Mouse (Mus musculus): Measurements from ENCODE around the gene Blzf1. TPM values are rescaled to one million over a fixed set of nuclear protein-coding genes. Genes with fewer than 3 reads are reported as not detected.

The Blzf1 gene
- polyA plus RNA-seq, 1 experiment from 2014 or later: 29.5 TPM

GRCm38 (mm10) chr1:164320731-164321130 is 13.4 kb upstream of the Blzf1 start:
- Histone ChIP-seq H3K27ac (no peak overlapping the region), H3K4me3 (no peak overlapping the region), H3K36me3 (0 out of 2 replicates have a peak, but pooled peaks cover 3% of the 10 kb centered on the region), H3K27me3 (no peaks in the 10 kb centered on the region), H3K4me2 (replicated peaks) (no peak overlapping the region), H3K9ac (no peak overlapping the region), H3K9me3 (no peaks in the 10 kb centered on the region), H3K4me1 (no peaks in the 10 kb centered on the region)
- 80% methylated on average over 5 of the region's 5 CpGs for WGBS
- ATAC-seq (ENCODE audit: insufficient number of reproducible peaks, insufficient read depth, low FRiP score, low TSS enrichment): no peak

DNA sequence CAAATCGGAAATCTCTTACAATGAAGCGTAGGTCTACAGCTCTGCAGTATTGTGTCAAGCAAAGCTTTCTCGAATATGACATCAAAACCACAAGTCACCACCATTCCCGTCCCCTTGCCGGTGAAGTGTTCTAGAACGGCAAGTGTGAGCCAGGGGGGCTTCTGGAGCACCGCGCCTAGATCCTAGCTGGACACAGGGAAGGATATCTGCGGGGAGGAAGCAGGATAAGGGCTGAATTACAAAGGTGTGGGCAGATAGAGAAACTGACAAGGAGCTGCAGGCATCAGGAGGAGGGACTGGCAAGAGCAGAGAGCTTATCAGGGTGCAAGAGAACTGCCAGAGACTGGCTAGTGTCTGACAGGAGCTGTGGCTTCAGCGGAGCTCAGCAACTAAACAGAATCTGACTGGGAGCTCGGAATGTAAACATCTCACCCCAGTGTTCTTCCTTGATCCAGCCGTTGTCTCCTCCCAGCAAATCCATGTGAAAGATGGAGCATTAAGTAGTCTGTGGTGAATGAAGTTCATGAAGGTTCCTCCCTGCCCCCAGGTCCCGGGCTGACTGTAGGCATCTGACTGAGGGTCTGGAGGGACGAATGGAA is 12.4 kb upstream of the Blzf1 start:
- no peaks in the 10 kb centered on the region for H3K4me1 ChIP-seq
- ATAC-seq (ENCODE audit: insufficient number of reproducible peaks, insufficient read depth, low FRiP score, low TSS enrichment): no peak
- H3K9me3 ChIP-seq: no peaks in the 10 kb centered on the region
- 0 out of 2 replicates have a peak, but pooled peaks cover 3% of the 10 kb centered on the region for H3K36me3 ChIP-seq
- H3K27ac ChIP-seq: no peak overlapping the region
- no peaks in the 10 kb centered on the region for H3K27me3 ChIP-seq
- 82% methylated on average over 14 of the region's 14 CpGs for WGBS
- no peak overlapping the region for H3K4me2 ChIP-seq (replicated peaks)
- H3K4me3 ChIP-seq: no peak overlapping the region
- no peak overlapping the region for H3K9ac ChIP-seq

- H3K27me3 ChIP-seq: no peaks in the 10 kb centered on the region
- H3K27ac ChIP-seq: no peak overlapping the region
- H3K36me3 ChIP-seq: peaks cover 14% of the 10 kb centered on the region
- no peaks in the 10 kb centered on the region for H3K9me3 ChIP-seq
- WGBS: 90% methylated on average over 5 of the region's 5 CpGs
- H3K4me1 ChIP-seq: no peaks in the 10 kb centered on the region
- no peak overlapping the region for H3K9ac ChIP-seq
- no peak overlapping the region for H3K4me2 ChIP-seq (replicated peaks)
- no peak for ATAC-seq (ENCODE audit: insufficient number of reproducible peaks, insufficient read depth, low FRiP score, low TSS enrichment)
- H3K4me3 ChIP-seq: no peak overlapping the region
Observed at GRCm38 (mm10) chr1:164318474-164318873, 11.2 kb upstream of the Blzf1 start.

GRCm38 (mm10) chr1:164317261-164317660 is 10.0 kb upstream of the Blzf1 start:
- Histone ChIP-seq H3K36me3 (peaks cover 14% of the 10 kb centered on the region), H3K9ac (no peak overlapping the region), H3K4me3 (no peak overlapping the region), H3K4me1 (no peaks in the 10 kb centered on the region), H3K4me2 (replicated peaks) (no peak overlapping the region), H3K27ac (no peak overlapping the region), H3K9me3 (no peaks in the 10 kb centered on the region), H3K27me3 (no peaks in the 10 kb centered on the region)
- no peak for ATAC-seq (ENCODE audit: insufficient number of reproducible peaks, insufficient read depth, low FRiP score, low TSS enrichment)
- WGBS: 86% methylated on average over 9 of the region's 9 CpGs

DNA sequence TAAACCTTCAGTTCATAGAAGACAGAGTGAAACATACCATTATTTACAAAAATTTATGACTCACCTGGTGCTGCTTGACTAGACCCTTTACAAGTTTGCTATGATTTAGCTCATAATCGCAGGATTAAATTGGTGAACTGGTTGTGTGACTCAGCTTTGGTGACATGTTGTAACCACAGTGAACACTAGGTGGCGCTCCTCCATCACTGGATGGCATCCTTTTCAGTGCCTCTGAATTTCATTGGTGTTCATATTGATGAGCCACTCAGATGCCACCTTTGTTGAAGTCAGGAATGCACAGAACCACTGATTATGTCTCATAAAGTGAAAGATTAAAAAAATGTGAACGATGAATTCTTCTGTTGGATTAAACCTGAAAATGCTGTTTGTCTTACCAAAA is 9.4 kb upstream of the Blzf1 start:
- Histone ChIP-seq H3K4me1 (no peaks in the 10 kb centered on the region), H3K27ac (no peak overlapping the region), H3K36me3 (peaks cover 14% of the 10 kb centered on the region), H3K27me3 (no peaks in the 10 kb centered on the region), H3K9me3 (no peaks in the 10 kb centered on the region), H3K4me3 (no peak overlapping the region), H3K9ac (no peak overlapping the region), H3K4me2 (replicated peaks) (no peak overlapping the region)
- ATAC-seq (ENCODE audit: insufficient number of reproducible peaks, insufficient read depth, low FRiP score, low TSS enrichment): peak; percentile 32; the same call in 1 of the 2 replicates
- 33% methylated on average over 3 of the region's 3 CpGs for WGBS

GRCm38 (mm10) chr1:164315266-164315665 is 8.0 kb upstream of the Blzf1 start:
- Histone ChIP-seq H3K4me2 (replicated peaks) (no peak overlapping the region), H3K4me3 (no peak overlapping the region), H3K4me1 (no peaks in the 10 kb centered on the region), H3K27ac (no peak overlapping the region), H3K9ac (no peak overlapping the region), H3K9me3 (no peaks in the 10 kb centered on the region), H3K36me3 (peaks cover 14% of the 10 kb centered on the region), H3K27me3 (no peaks in the 10 kb centered on the region)
- WGBS: 72% methylated on average over 8 of the region's 8 CpGs
- ATAC-seq (ENCODE audit: insufficient number of reproducible peaks, insufficient read depth, low FRiP score, low TSS enrichment): no peak

- H3K27ac ChIP-seq: no peak overlapping the region
- no peaks in the 10 kb centered on the region for H3K27me3 ChIP-seq
- H3K36me3 ChIP-seq: peaks cover 14% of the 10 kb centered on the region
- H3K9me3 ChIP-seq: no peaks in the 10 kb centered on the region
- 90% methylated on average over 5 of the region's 5 CpGs for WGBS
- no peak for ATAC-seq (ENCODE audit: insufficient number of reproducible peaks, insufficient read depth, low FRiP score, low TSS enrichment)
- no peak overlapping the region for H3K4me3 ChIP-seq
- H3K4me2 ChIP-seq (replicated peaks): no peak overlapping the region
- H3K4me1 ChIP-seq: no peaks in the 10 kb centered on the region
- no peak overlapping the region for H3K9ac ChIP-seq
Observed at GRCm38 (mm10) chr1:164314085-164314484, 6.8 kb upstream of the Blzf1 start.

- peak overlapping the region; percentile 67 for H3K4me3 ChIP-seq
- peaks cover 7% of the 10 kb centered on the region; the same call in 1 of the 2 replicates for H3K4me1 ChIP-seq
- no peaks in the 10 kb centered on the region for H3K27me3 ChIP-seq
- 12% methylated on average over 10 of the region's 10 CpGs for WGBS
- H3K4me2 ChIP-seq (replicated peaks): peak overlapping the region; percentile 60
- 0 out of 2 replicates have a peak, but pooled peaks cover 5% of the 10 kb centered on the region for H3K36me3 ChIP-seq
- peak overlapping the region; percentile 31; the same call in 1 of the 2 replicates for H3K9ac ChIP-seq
- no peak overlapping the region for H3K27ac ChIP-seq
- H3K9me3 ChIP-seq: no peaks in the 10 kb centered on the region
- no peak for ATAC-seq (ENCODE audit: insufficient number of reproducible peaks, insufficient read depth, low FRiP score, low TSS enrichment)
Observed at GRCm38 (mm10) chr1:164307922-164308321, 633 bp upstream of the Blzf1 start.

GRCm38 (mm10) chr1:164303821-164304220 is 3.5 kb downstream of the Blzf1 start, which contains the start of gene Nme7:
Gene Nme7, plus strand, starts transcription at chr1:164304121.
- peaks cover 41% of the 10 kb centered on the region for H3K36me3 ChIP-seq
- no peaks in the 10 kb centered on the region for H3K27me3 ChIP-seq
- ATAC-seq (ENCODE audit: insufficient number of reproducible peaks, insufficient read depth, low FRiP score, low TSS enrichment): no peak
- H3K4me3 ChIP-seq: no peak within 1 kb of the TSS
- peaks cover 7% of the 10 kb centered on the region; the same call in 1 of the 2 replicates for H3K4me1 ChIP-seq
- H3K9ac ChIP-seq: no peak within 1 kb of the TSS
- no peak within 1 kb of the TSS for H3K4me2 ChIP-seq (replicated peaks)
- H3K9me3 ChIP-seq: no peaks in the 10 kb centered on the region
- H3K27ac ChIP-seq: no peak within 1 kb of the TSS
- WGBS: 83% methylated on average over 5 of the region's 5 CpGs

GRCm38 (mm10) chr1:164301949-164302348 is 5.3 kb downstream of the Blzf1 start:
- H3K9ac ChIP-seq: no peak overlapping the region
- H3K4me3 ChIP-seq: no peak overlapping the region
- H3K4me1 ChIP-seq: no peaks in the 10 kb centered on the region; the same call in 1 of the 2 replicates
- no peak overlapping the region for H3K4me2 ChIP-seq (replicated peaks)
- H3K27ac ChIP-seq: no peak overlapping the region
- 92% methylated on average over 4 of the region's 4 CpGs for WGBS
- no peaks in the 10 kb centered on the region for H3K27me3 ChIP-seq
- no peaks in the 10 kb centered on the region for H3K9me3 ChIP-seq
- H3K36me3 ChIP-seq: peaks cover 58% of the 10 kb centered on the region
- no peak for ATAC-seq (ENCODE audit: insufficient number of reproducible peaks, insufficient read depth, low FRiP score, low TSS enrichment)

- H3K36me3 ChIP-seq: peaks cover 68% of the 10 kb centered on the region
- no peak overlapping the region for H3K4me2 ChIP-seq (replicated peaks)
- WGBS: 88% methylated on average over 4 of the region's 5 CpGs
- H3K9me3 ChIP-seq: no peaks in the 10 kb centered on the region
- no peak overlapping the region for H3K9ac ChIP-seq
- H3K27ac ChIP-seq: no peak overlapping the region
- no peak overlapping the region for H3K4me3 ChIP-seq
- no peak for ATAC-seq (ENCODE audit: insufficient number of reproducible peaks, insufficient read depth, low FRiP score, low TSS enrichment)
- no peaks in the 10 kb centered on the region for H3K27me3 ChIP-seq
- no peaks in the 10 kb centered on the region for H3K4me1 ChIP-seq
Observed at GRCm38 (mm10) chr1:164296473-164296872, 10.8 kb downstream of the Blzf1 start.

- WGBS: 93% methylated on average over 6 of the region's 6 CpGs
- Histone ChIP-seq H3K4me3 (no peak overlapping the region), H3K27me3 (no peaks in the 10 kb centered on the region), H3K4me1 (no peaks in the 10 kb centered on the region), H3K9me3 (no peaks in the 10 kb centered on the region), H3K9ac (no peak overlapping the region), H3K27ac (no peak overlapping the region), H3K4me2 (replicated peaks) (no peak overlapping the region), H3K36me3 (peaks cover 56% of the 10 kb centered on the region)
- no peak for ATAC-seq (ENCODE audit: insufficient number of reproducible peaks, insufficient read depth, low FRiP score, low TSS enrichment)
Observed at GRCm38 (mm10) chr1:164294071-164294470, 13.2 kb downstream of the Blzf1 start.
